Mouse (Mus musculus) lung, postnatal 10 days (tissue): Measurements from ENCODE around the gene Gulp1.
A peak's percentile ranks its signal among the peaks of the same experiment; 100 is the strongest.

Experiments used
- DNase-seq: peaks from one replicate; pipeline ENCODE4 v3.0.0; 2021

Gulp1 gene

GRCm38 (mm10) chr1:44741256-44741655 lies 189.9 kb downstream of the Gulp1 start:
- DNase-seq: peak; percentile 39

GRCm38 (mm10) chr1:44745711-44746110 lies 194.4 kb downstream of the Gulp1 start:
- peak; percentile 57 for DNase-seq

- peak; percentile 11 for DNase-seq
These were observed 199.7 kb downstream of the Gulp1 start for GRCm38 (mm10) chr1:44750731-44751730.

- DNase-seq: no peak
These were observed 226.9 kb downstream of the Gulp1 start for GRCm38 (mm10) chr1:44778251-44778650.

GRCm38 (mm10) chr1:44803594-44804372 lies 252.5 kb downstream of the Gulp1 start:
- DNase-seq: peak; percentile 27

GRCm38 (mm10) chr1:44806368-44806767 lies 255.1 kb downstream of the Gulp1 start:
- DNase-seq: no peak

- peak; percentile 6 for DNase-seq
These were observed 259.0 kb downstream of the Gulp1 start for GRCm38 (mm10) chr1:44810336-44810735.

GRCm38 (mm10) chr1:44833934-44834333 lies 282.6 kb downstream of the Gulp1 start:
- no peak for DNase-seq
